ENCODE assay signal across 10 mouse cellular contexts in genomic region chr11:97115797-97116196, GRCm38 (mm10). TPM values are rescaled to one million over a fixed set of nuclear protein-coding genes. Genes with fewer than 3 reads are reported as not detected.
A peak's percentile ranks its signal among the peaks of the same experiment; 100 is the strongest.
DNase-seq lines count a peak whose midpoint lies in the region; ATAC-seq and TF ChIP-seq lines count a peak whose summit lies in the region.
"Had no signal": no experiment of that assay in that cellular context is flagged by ENCODE, and none has a peak within 500 bp of the region (broad histone marks: within the 10 kb centered on the region; RNA-seq: fewer than 3 reads in every experiment).

No protein-coding gene starts in this region.

- WGBS in heart, embryonic 11.5 days (ENCODE audit: insufficient replicate concordance): 8% methylated on average over 11 of the region's 11 CpGs
- 4% methylated on average over 11 of the region's 11 CpGs for WGBS in thymus, adult 2 months
- WGBS in limb, embryonic 15.5 days: 10% methylated on average over 11 of the region's 11 CpGs

- peaks cover 20% of the 10 kb centered on the region for H3K4me1 ChIP-seq in heart, embryonic 11.5 days (ENCODE audit: control insufficient read depth, insufficient read depth, low read length)
- H3K4me1 ChIP-seq in thymus, adult 2 months (replicated peaks; ENCODE audit: control insufficient read depth, insufficient read depth, low read length): peaks cover 19% of the 10 kb centered on the region
- H3K4me1 ChIP-seq in limb, embryonic 15.5 days: peaks cover 19% of the 10 kb centered on the region

- peak overlapping the region; percentile 75 for H3K4me2 ChIP-seq in heart, embryonic 11.5 days
- peak overlapping the region; percentile 81 for H3K4me2 ChIP-seq in limb, embryonic 15.5 days

- H3K27ac ChIP-seq in heart, embryonic 11.5 days (ENCODE audit: low read depth, low read length): no peak overlapping the region
- H3K27ac ChIP-seq in thymus, adult 2 months (ENCODE audit: control insufficient read depth, insufficient read depth, low read length): no peak overlapping the region
- no peak overlapping the region for H3K27ac ChIP-seq in limb, embryonic 15.5 days

- H3K27me3 ChIP-seq in heart, embryonic 11.5 days (ENCODE audit: control insufficient read depth, insufficient read depth, low read length): peaks cover 77% of the 10 kb centered on the region
- no peaks in the 10 kb centered on the region; the same call in 1 of the 2 replicates for H3K27me3 ChIP-seq in thymus, adult 2 months (ENCODE audit: control insufficient read depth, insufficient read depth, low read length)
- H3K27me3 ChIP-seq in limb, embryonic 15.5 days: peaks cover 78% of the 10 kb centered on the region
- H3K27me3 ChIP-seq: CH12.LX had no signal

- no peak overlapping the region for H3K9ac ChIP-seq in heart, embryonic 11.5 days (ENCODE audit: low read depth, low read length)
- no peak overlapping the region for H3K9ac ChIP-seq in limb, embryonic 15.5 days

- no peak overlapping the region for H3K4me3 ChIP-seq in heart, embryonic 11.5 days (ENCODE audit: low read depth, low read length)
- H3K4me3 ChIP-seq in thymus, adult 2 months (ENCODE audit: control insufficient read depth, insufficient read depth, low read length): peak overlapping the region; percentile 56
- peak overlapping the region; percentile 42; the same call in 1 of the 2 replicates for H3K4me3 ChIP-seq in limb, embryonic 15.5 days

- TF ChIP-seq CTCF in thymus, adult 2 months (IDR thresholded peaks at IDR 0.05; ENCODE audit: borderline replicate concordance, control insufficient read depth, extremely low read depth, insufficient read depth, low read length, poor library complexity): no peak

- H3K9me3 ChIP-seq in heart, embryonic 11.5 days (replicated peaks; ENCODE audit: control insufficient read depth, low read length): no peaks in the 10 kb centered on the region
- H3K9me3 ChIP-seq in limb, embryonic 15.5 days: no peaks in the 10 kb centered on the region

- ATAC-seq in heart, embryonic 11.5 days (replicated peaks; ENCODE audit: insufficient number of reproducible peaks, low FRiP score, low TSS enrichment): no peak
- no peak for ATAC-seq in limb, embryonic 15.5 days (ENCODE audit: insufficient number of reproducible peaks, low FRiP score, low TSS enrichment, low read depth)

- no peaks in the 10 kb centered on the region for H3K36me3 ChIP-seq in heart, embryonic 11.5 days (ENCODE audit: control insufficient read depth, insufficient read depth, low read length)
- no peaks in the 10 kb centered on the region for H3K36me3 ChIP-seq in thymus, adult 2 months (ENCODE audit: control insufficient read depth, insufficient read depth, low read length)
- H3K36me3 ChIP-seq in limb, embryonic 15.5 days: no peaks in the 10 kb centered on the region

- TF ChIP-seq POLR2A in thymus, adult 2 months (IDR thresholded peaks at IDR 0.05; ENCODE audit: control insufficient read depth, extremely low read depth, insufficient read depth, low read length, poor library complexity): no peak

- no peak for DNase-seq in heart, postnatal 4 days
- DNase-seq in thymus, adult 2 months: peak; percentile 23
- no peak for DNase-seq in thymus, adult 18-20 months
- peak; percentile 22 to 26 for DNase-seq in thymus, postnatal 36 days
- no peak for DNase-seq in frontal cortex, adult 2 months (ENCODE audit: extremely low spot score in 1 of 2, low spot score in 1 of 2)
- no peak for DNase-seq in frontal cortex, postnatal 36 days (ENCODE audit: low spot score in 2 of 2)
- DNase-seq: adrenal gland, adult 8-10 months had no signal

RNA-seq across cellular contexts. Expression of gene Tbx21, which starts 0.7 kb away (rescaled TPM):
- not detected in 2 replicates for polyA plus RNA-seq in heart, embryonic 11.5 days (2014; fragmentation: Nextera tagmentation; extraction: Ambion mirVana)
- total RNA-seq in heart, postnatal 4 days (2021): not detected
- polyA plus RNA-seq in thymus, adult 2 months (2012; rRNA removed): 4.0 TPM in 2 replicates
- polyA plus RNA-seq in limb, embryonic 15.5 days (2015; fragmentation: Nextera tagmentation; extraction: Ambion mirVana): 0.14 TPM in 1 of 2 replicates, not detected in the other
- polyA plus RNA-seq in frontal cortex, adult 2 months (2012; rRNA removed): 9.7 and 10.1 TPM in 2 replicates

RNA-seq across cellular contexts. Expression of gene Tbkbp1, which starts 35.5 kb away (rescaled TPM):
- polyA plus RNA-seq in heart, embryonic 11.5 days (2014; fragmentation: Nextera tagmentation; extraction: Ambion mirVana): 5.7 and 6.8 TPM in 2 replicates
- total RNA-seq in heart, postnatal 4 days (2021): 10 to 100 TPM; 17.0 to 17.7 TPM
- polyA plus RNA-seq in thymus, adult 2 months (2012; rRNA removed): 7.3 and 8.8 TPM in 2 replicates
- 6.8 and 7.8 TPM in 2 replicates for polyA plus RNA-seq in limb, embryonic 15.5 days (2015; fragmentation: Nextera tagmentation; extraction: Ambion mirVana)
- polyA plus RNA-seq in frontal cortex, adult 2 months (2012; rRNA removed): 51.1 and 62.2 TPM in 2 replicates

Comparison
In these comparisons a context has a peak if more than half of its experiments do, and no peak if none do; other contexts are left out.
1. DNase-seq: peak in thymus, adult 2 months (single experiment) and thymus, postnatal 36 days (2 of 2); none in heart, postnatal 4 days (single experiment), thymus, adult 18-20 months (0 of 2), frontal cortex, adult 2 months (0 of 2) and frontal cortex, postnatal 36 days (0 of 2).